Mouse (Mus musculus): ENCODE measurements around the gene Bdkrb1.

GRCm38 (mm10) chr12:105555172-105555571 lies 47.7 kb upstream of the Bdkrb1 start:
- TF ChIP-seq CTCF (IDR thresholded peaks at IDR 0.05; ENCODE audit: borderline replicate concordance, insufficient read depth, low read depth, low read length): no peak
- no peak for TF ChIP-seq POLR2A (IDR thresholded peaks at IDR 0.05; ENCODE audit: borderline replicate concordance, insufficient read depth, low read length)

Data from cerebellum, adult 2 months (tissue).